Mouse (Mus musculus): ENCODE measurements around the gene Zfp97. TPM values are rescaled to one million over a fixed set of nuclear protein-coding genes. Genes with fewer than 3 reads are reported as not detected.
"Not testable (repeated sequence)": the region's sequence is repeated elsewhere in the genome, so short reads cannot be mapped to it uniquely, and the experiment has no call there.

Gene Zfp97
- polyA plus RNA-seq (2015; fragmentation: Nextera tagmentation; extraction: Ambion mirVana): 2.4 and 3.0 TPM in 2 replicates

GRCm38 (mm10) chr17:17120830-17121502 is at the start of gene Zfp97:
Gene Zfp97 (plus strand): TSS chr17:17121415.
- not testable (repeated sequence) for H3K36me3 ChIP-seq; H3K4me2 ChIP-seq; H3K9ac ChIP-seq; H3K4me1 ChIP-seq (replicated peaks); H3K27me3 ChIP-seq; H3K27ac ChIP-seq; H3K9me3 ChIP-seq; H3K4me3 ChIP-seq
- peak; percentile 98 for ATAC-seq (ENCODE audit: low FRiP score)
- no CpG with 5 or more reads among the region's 8 CpGs for WGBS

- H3K27me3 ChIP-seq; H3K9me3 ChIP-seq; H3K9ac ChIP-seq; H3K36me3 ChIP-seq; H3K4me2 ChIP-seq; H3K4me1 ChIP-seq (replicated peaks); H3K27ac ChIP-seq; H3K4me3 ChIP-seq: not testable (repeated sequence)
- WGBS: no CpG with 5 or more reads among the region's 8 CpGs
- peak; percentile 97 for ATAC-seq (ENCODE audit: low FRiP score)
Observed at GRCm38 (mm10) chr17:17178757-17179413, 57.7 kb downstream of the Zfp97 start.

DNA sequence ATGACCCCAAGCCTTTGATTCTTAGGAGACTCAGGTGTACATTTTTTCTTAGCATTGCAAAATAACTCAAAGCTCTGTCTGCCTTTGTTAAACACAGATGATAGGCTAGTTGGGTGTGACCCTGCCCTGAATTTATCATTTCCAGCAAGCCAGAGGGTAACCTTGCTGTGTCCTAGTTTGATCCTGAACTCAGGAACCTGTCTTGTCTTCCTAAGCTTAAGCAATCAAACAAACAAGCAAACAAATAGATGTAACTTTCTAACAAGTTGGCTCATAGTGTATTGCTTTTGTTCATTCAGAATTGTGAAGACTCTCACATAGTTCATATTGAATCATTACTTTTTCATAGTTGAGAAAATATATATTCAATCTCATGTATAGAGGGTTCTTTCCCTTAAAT is 73.5 kb downstream of the Zfp97 start:
- Histone ChIP-seq H3K9me3 (peaks cover 41% of the 10 kb centered on the region), H3K36me3 (peaks cover 19% of the 10 kb centered on the region)
- not testable (repeated sequence) for H3K4me1 ChIP-seq (replicated peaks); ATAC-seq (ENCODE audit: low FRiP score); H3K4me2 ChIP-seq; H3K9ac ChIP-seq; H3K27ac ChIP-seq; H3K27me3 ChIP-seq; H3K4me3 ChIP-seq

- Histone ChIP-seq H3K9me3 (peaks cover 40% of the 10 kb centered on the region), H3K9ac (no peak overlapping the region)
- no peak for ATAC-seq (ENCODE audit: low FRiP score)
Observed at GRCm38 (mm10) chr17:17195178-17195577, 74.0 kb downstream of the Zfp97 start.

GRCm38 (mm10) chr17:17196111-17196510 is 74.9 kb downstream of the Zfp97 start:
- not testable (repeated sequence) for H3K27ac ChIP-seq; H3K9ac ChIP-seq; H3K4me1 ChIP-seq (replicated peaks); ATAC-seq (ENCODE audit: low FRiP score); H3K27me3 ChIP-seq; H3K4me3 ChIP-seq; H3K4me2 ChIP-seq
- WGBS: over 99% methylated on average over 3 of the region's 3 CpGs
- Histone ChIP-seq H3K9me3 (peaks cover 48% of the 10 kb centered on the region), H3K36me3 (peaks cover 24% of the 10 kb centered on the region)

More at GRCm38 (mm10) chr17:17195178-17195577, 74.0 kb downstream of the Zfp97 start:
- Histone ChIP-seq H3K27me3 (no peaks in the 10 kb centered on the region), H3K4me1 (replicated peaks) (no peaks in the 10 kb centered on the region), H3K36me3 (peaks cover 21% of the 10 kb centered on the region), H3K4me3 (no peak overlapping the region), H3K27ac (no peak overlapping the region), H3K4me2 (no peak overlapping the region)

Other genes starting within 250 kb of the Zfp97 start
- gene Zfp960, start 57.3 kb upstream of the Zfp97 start, polyA plus RNA-seq (2015; fragmentation: Nextera tagmentation; extraction: Ambion mirVana): 3.6 and 3.8 TPM in 2 replicates